Mouse (Mus musculus): ENCODE data around the gene Fam102a.

GRCm38 (mm10) chr2:32528326-32528725, 6.8 kb upstream of the Fam102a start:
- TF ChIP-seq HCFC1 (IDR thresholded peaks at IDR 0.05; ENCODE audit: low read depth, low read length) (no peak), CTCF (conservative IDR thresholded peaks at IDR 0.05 in 1 of 2, IDR thresholded peaks at IDR 0.05 in 1 of 2; ENCODE audit: low read depth in 2 of 2, low read length in 2 of 2) (no peak), POLR2AphosphoS2 (IDR thresholded peaks at IDR 0.05; ENCODE audit: low read depth, low read length) (no peak)

All from CH12.LX (cell line).